Mouse (Mus musculus) limb, embryonic 14.5 days (tissue): ENCODE data around the gene Oaz2. TPM values are rescaled to one million over a fixed set of nuclear protein-coding genes. Genes with fewer than 3 reads are reported as not detected.
"Not testable (repeated sequence)": the region's sequence is repeated elsewhere in the genome, so short reads cannot be mapped to it uniquely, and the experiment has no call there.

ENCODE experiments used
- ATAC-seq: fragments of 200-750 bp; cut with Nextera tagmentation; 2 replicates; pipeline ENCODE4 v1.8.0; 2017; ENCODE audit warnings: low read depth, moderate number of reproducible peaks, moderate TSS enrichment; ENCODE audit not compliant: low FRiP score
- DNase-seq: peaks from one replicate; pipeline ENCODE4 v3.0.0-alpha.2; 2015; ENCODE audit warnings: low spot score
- H3K27ac ChIP-seq: fragments of 300-500 bp; sonication (generic); replicated peaks from 2 replicates; pipeline ENCODE4 v1.5.1; 2014; ENCODE audit warnings: low read depth, mild to moderate bottlenecking, low read length, moderate library complexity, mixed read lengths
- H3K27me3 ChIP-seq: fragments of 300-500 bp; sonication (generic); 2 replicates; pipeline ENCODE4 v1.6.1; 2014; ENCODE audit warnings: low read length, mixed read lengths; ENCODE audit not compliant: control insufficient read depth, insufficient read depth
- H3K36me3 ChIP-seq: fragments of 300-500 bp; sonication (generic); 2 replicates; pipeline ENCODE4 v1.6.1; 2014; ENCODE audit warnings: mild to moderate bottlenecking, low read length, moderate library complexity, mixed read lengths; ENCODE audit not compliant: control insufficient read depth, insufficient read depth
- H3K4me1 ChIP-seq: fragments of 300-500 bp; sonication (generic); 2 replicates; pipeline ENCODE4 v1.6.1; 2014; ENCODE audit warnings: antibody characterized with exemption, low read length, mixed read lengths; ENCODE audit not compliant: control insufficient read depth, insufficient read depth
- H3K4me2 ChIP-seq: fragments of 300-500 bp; sonication (generic); replicated peaks from 2 replicates; pipeline ENCODE4 v1.6.1; 2014; ENCODE audit warnings: low read depth, mild to moderate bottlenecking, low read length, moderate library complexity; ENCODE audit not compliant: severe bottlenecking
- H3K4me3 ChIP-seq: fragments of 300-500 bp; sonication (generic); replicated peaks from 2 replicates; pipeline ENCODE4 v1.5.1; 2014; ENCODE audit warnings: low read length
- H3K9ac ChIP-seq: fragments of 300-500 bp; sonication (generic); 2 replicates; pipeline ENCODE4 v1.6.1; 2014; ENCODE audit warnings: mild to moderate bottlenecking, low read depth, low read length, moderate library complexity; ENCODE audit not compliant: severe bottlenecking
- H3K9me3 ChIP-seq: fragments of 300-500 bp; sonication (generic); 2 replicates; pipeline ENCODE4 v1.6.1; 2016; ENCODE audit warnings: low read length; ENCODE audit not compliant: control insufficient read depth
- POLR2A ChIP-seq: fragments of 200-500 bp; IDR thresholded peaks from 2 replicates; pipeline ENCODE4 v1.8.0; 2012; ENCODE audit warnings: inconsistent platforms, mild to moderate bottlenecking, moderate library complexity, borderline replicate concordance; ENCODE audit not compliant: insufficient read depth, insufficient read length; ENCODE audit errors: extremely low read depth
- WGBS: fragments of 180-500 bp; shearing (Covaris S2); extraction: QIAGEN DNeasy Blood & Tissue Kit; methylation state at CpG from one replicate; pipeline ENCODE4 v1.1.7; 2014; 5-methylcytosine and 5-hydroxymethylcytosine counted together
- polyA plus RNA-seq, 2 experiments: library from polyadenylated mRNA; depleted of rRNA in 1 of 2; stranded (reverse) in 1 of 2; unstranded in 1 of 2; fragments of >200 nt; fragmentation: Nextera tagmentation in 1 of 2; extraction: Ambion mirVana in 1 of 2; gene quantifications; 2 replicates each; pipeline versions ENCODE4 v1.2.1 to v1.2.3; 2012 to 2014

Oaz2 gene
- polyA plus RNA-seq, 2 experiments: 199 to 221 TPM

- 88% methylated on average over 4 of the region's 4 CpGs for WGBS
Observed at GRCm38 (mm10) chr9:65644960-65645359, 22.8 kb upstream of the Oaz2 start.

GRCm38 (mm10) chr9:65645984-65646383, 21.8 kb upstream of the Oaz2 start:
- TF ChIP-seq POLR2A: no peak
- no peak for ATAC-seq
- 57% methylated on average over 3 of the region's 3 CpGs for whole genome bisulfite sequencing

More at GRCm38 (mm10) chr9:65644960-65645359, 22.8 kb upstream of the Oaz2 start:
- Histone ChIP-seq H3K27ac (no peak overlapping the region), H3K9me3 (no peaks in the 10 kb centered on the region), H3K4me1 (peaks cover 18% of the 10 kb centered on the region), H3K4me2 (no peak overlapping the region), H3K27me3 (no peaks in the 10 kb centered on the region), H3K4me3 (no peak overlapping the region), H3K9ac (no peak overlapping the region), H3K36me3 (no peaks in the 10 kb centered on the region)
- no peak for TF ChIP-seq POLR2A
- ATAC-seq: no peak
- DNase-seq: no peak

GRCm38 (mm10) chr9:65646782-65647181, 21.0 kb upstream of the Oaz2 start:
- peaks cover 7% of the 10 kb centered on the region for H3K4me1 ChIP-seq
- H3K27ac ChIP-seq: no peak overlapping the region
- no peaks in the 10 kb centered on the region for H3K9me3 ChIP-seq
- no peak overlapping the region for H3K4me3 ChIP-seq
- no peak overlapping the region for H3K4me2 ChIP-seq
- no peak overlapping the region for H3K9ac ChIP-seq
- no peak for TF ChIP-seq POLR2A
- no peaks in the 10 kb centered on the region for H3K27me3 ChIP-seq
- 84% methylated on average over 2 of the region's 2 CpGs for WGBS
- no peaks in the 10 kb centered on the region for H3K36me3 ChIP-seq
- no peak for DNase-seq
- no peak for ATAC-seq

More at GRCm38 (mm10) chr9:65645984-65646383, 21.8 kb upstream of the Oaz2 start:
- H3K36me3 ChIP-seq: no peaks in the 10 kb centered on the region
- H3K4me1 ChIP-seq: peaks cover 14% of the 10 kb centered on the region
- H3K4me2 ChIP-seq: no peak overlapping the region
- no peak overlapping the region for H3K4me3 ChIP-seq
- H3K9ac ChIP-seq: no peak overlapping the region
- no peak overlapping the region for H3K27ac ChIP-seq
- no peak for DNase-seq
- H3K9me3 ChIP-seq: no peaks in the 10 kb centered on the region
- H3K27me3 ChIP-seq: no peaks in the 10 kb centered on the region

GRCm38 (mm10) chr9:65648730-65649129, 19.1 kb upstream of the Oaz2 start:
- no peak overlapping the region for H3K4me3 ChIP-seq
- H3K27me3 ChIP-seq: no peaks in the 10 kb centered on the region
- DNase-seq: no peak
- no peaks in the 10 kb centered on the region for H3K9me3 ChIP-seq
- H3K4me2 ChIP-seq: no peak overlapping the region
- no peak for TF ChIP-seq POLR2A
- ATAC-seq: no peak
- peaks cover 5% of the 10 kb centered on the region; the same call in 1 of the 2 replicates for H3K4me1 ChIP-seq
- no peak overlapping the region for H3K27ac ChIP-seq
- no peaks in the 10 kb centered on the region for H3K36me3 ChIP-seq
- WGBS: 94% methylated on average over 13 of the region's 13 CpGs
- no peak overlapping the region for H3K9ac ChIP-seq

GRCm38 (mm10) chr9:65649997-65650396, 17.8 kb upstream of the Oaz2 start:
- Histone ChIP-seq H3K4me2 (no peak overlapping the region), H3K9me3 (no peaks in the 10 kb centered on the region), H3K4me1 (peaks cover 5% of the 10 kb centered on the region; the same call in 1 of the 2 replicates), H3K4me3 (no peak overlapping the region), H3K27me3 (no peaks in the 10 kb centered on the region), H3K9ac (no peak overlapping the region), H3K36me3 (no peaks in the 10 kb centered on the region), H3K27ac (no peak overlapping the region)
- DNase-seq (no peak), ATAC-seq (no peak)
- no peak for TF ChIP-seq POLR2A
- WGBS: 47% methylated on average over 1 of the region's 1 CpGs

- H3K9ac ChIP-seq, ATAC-seq, H3K27ac ChIP-seq, H3K36me3 ChIP-seq, DNase-seq, H3K4me2 ChIP-seq, H3K4me1 ChIP-seq, H3K4me3 ChIP-seq, H3K27me3 ChIP-seq, H3K9me3 ChIP-seq: not testable (repeated sequence)
- 71% methylated on average over 1 of the region's 1 CpGs for WGBS
Observed at GRCm38 (mm10) chr9:65651957-65652356, 15.8 kb upstream of the Oaz2 start.
